Mouse (Mus musculus): ENCODE results near the gene C77080.

Gene C77080

GRCm38 (mm10) chr4:129268698-129269097 lies 7.5 kb upstream of the C77080 start:
- no peak for DNase-seq (ENCODE audit: low read depth, low spot score)

- no peak for DNase-seq (ENCODE audit: low read depth, low spot score)
Observed at GRCm38 (mm10) chr4:129266821-129267220, 5.6 kb upstream of the C77080 start.

- no peak for DNase-seq (ENCODE audit: low read depth, low spot score)
Observed at GRCm38 (mm10) chr4:129266191-129266590, 5.0 kb upstream of the C77080 start.

- peak; percentile 95 for DNase-seq (ENCODE audit: low read depth, low spot score)
Observed at GRCm38 (mm10) chr4:129263225-129264021, 2.2 kb upstream of the C77080 start.

- DNase-seq (ENCODE audit: low read depth, low spot score): no peak
Observed at GRCm38 (mm10) chr4:129260678-129261077, 526 bp downstream of the C77080 start.

- no peak for DNase-seq (ENCODE audit: low read depth, low spot score)
Observed at GRCm38 (mm10) chr4:129259101-129259500, 2.1 kb downstream of the C77080 start.

GRCm38 (mm10) chr4:129256450-129257380 lies 4.5 kb downstream of the C77080 start:
- DNase-seq (ENCODE audit: low read depth, low spot score): no peak

- no peak for DNase-seq (ENCODE audit: low read depth, low spot score)
Observed at GRCm38 (mm10) chr4:129254571-129254970, 6.6 kb downstream of the C77080 start.

- no peak for DNase-seq (ENCODE audit: low read depth, low spot score)
Observed at GRCm38 (mm10) chr4:129252492-129252891, 8.7 kb downstream of the C77080 start.

- DNase-seq (ENCODE audit: low read depth, low spot score): peak; percentile 75
Observed at GRCm38 (mm10) chr4:129251482-129252125, 9.6 kb downstream of the C77080 start.

- DNase-seq (ENCODE audit: low read depth, low spot score): peak; percentile 46
Observed at GRCm38 (mm10) chr4:129250759-129251481, 10.3 kb downstream of the C77080 start.

GRCm38 (mm10) chr4:129249288-129249687 lies 11.9 kb downstream of the C77080 start:
- DNase-seq (ENCODE audit: low read depth, low spot score): no peak

GRCm38 (mm10) chr4:129248243-129248767 lies 12.9 kb downstream of the C77080 start:
- DNase-seq (ENCODE audit: low read depth, low spot score): peak; percentile 53

- no peak for DNase-seq (ENCODE audit: low read depth, low spot score)
Observed at GRCm38 (mm10) chr4:129247381-129248242, 13.6 kb downstream of the C77080 start.

GRCm38 (mm10) chr4:129246360-129247301 lies 14.6 kb downstream of the C77080 start:
- no peak for DNase-seq (ENCODE audit: low read depth, low spot score)

- no peak for DNase-seq (ENCODE audit: low read depth, low spot score)
Observed at GRCm38 (mm10) chr4:129244802-129245201, 16.4 kb downstream of the C77080 start.

- DNase-seq (ENCODE audit: low read depth, low spot score): peak; percentile 80
Observed at GRCm38 (mm10) chr4:129242761-129243160, 18.4 kb downstream of the C77080 start.

- DNase-seq (ENCODE audit: low read depth, low spot score): peak; percentile 71
Observed at GRCm38 (mm10) chr4:129242327-129242726, 18.9 kb downstream of the C77080 start.

- peak; percentile 17 for DNase-seq (ENCODE audit: low read depth, low spot score)
Observed at GRCm38 (mm10) chr4:129241898-129242297, 19.3 kb downstream of the C77080 start.
